Mouse (Mus musculus) C2C12 (cell line): Measurements from ENCODE around the gene Sept12. TPM values are rescaled to one million over a fixed set of nuclear protein-coding genes. Genes with fewer than 3 reads are reported as not detected.

ENCODE experiments used
- H3K27me3 ChIP-seq: one replicate; pipeline ENCODE4 v1.6.1; 2011; ENCODE audit not compliant: control insufficient read depth, insufficient read depth, insufficient read length
- H3K36me3 ChIP-seq: one replicate; pipeline ENCODE4 v1.6.1; 2011; ENCODE audit not compliant: control insufficient read depth, insufficient read depth
- H3K4me3 ChIP-seq: one replicate; pipeline ENCODE4 v1.5.1; 2011; ENCODE audit warnings: mild to moderate bottlenecking, control low read depth; ENCODE audit not compliant: poor library complexity, insufficient read depth, severe bottlenecking
- H3K79me2 ChIP-seq: one replicate; pipeline ENCODE4 v1.6.1; 2011; ENCODE audit not compliant: control insufficient read depth, insufficient read depth
- H3K79me3 ChIP-seq: one replicate; pipeline ENCODE4 v1.6.1; 2011; ENCODE audit warnings: low read depth, control low read depth
- H3ac ChIP-seq: one replicate; pipeline ENCODE3; 2011; ENCODE audit warnings: low read depth; ENCODE audit not compliant: control insufficient read depth, insufficient read length
- CEBPB ChIP-seq: IDR thresholded peaks from one replicate; pipeline ENCODE4 v1.6.1; 2011; ENCODE audit warnings: low read depth, mild to moderate bottlenecking, control low read depth, moderate library complexity
- CTCF ChIP-seq: IDR thresholded peaks from one replicate; pipeline ENCODE4 v1.5.1; 2011; ENCODE audit not compliant: control insufficient read depth, insufficient read depth, insufficient read length
- FOSL1 ChIP-seq: IDR thresholded peaks from one replicate; pipeline ENCODE4 v1.8.0; 2011; ENCODE audit warnings: mild to moderate bottlenecking, low read length; ENCODE audit not compliant: poor library complexity, insufficient read depth, severe bottlenecking
- MAX ChIP-seq: IDR thresholded peaks from one replicate; pipeline ENCODE4 v1.6.1; 2011; ENCODE audit warnings: mild to moderate bottlenecking, control low read depth
- MYOD1 ChIP-seq: IDR thresholded peaks from one replicate; pipeline ENCODE4 v1.6.1; 2011; ENCODE audit warnings: low read depth; ENCODE audit not compliant: control insufficient read depth, insufficient read length
- MYOG ChIP-seq: IDR thresholded peaks from one replicate; pipeline ENCODE4 v1.6.1; 2011; ENCODE audit not compliant: control insufficient read depth, insufficient read length; ENCODE audit errors: extremely low read depth
- USF1 ChIP-seq: IDR thresholded peaks from one replicate; pipeline ENCODE4 v1.6.1; 2011; ENCODE audit warnings: low read depth, mild to moderate bottlenecking, control low read depth, moderate library complexity
- polyA plus RNA-seq: library from polyadenylated mRNA; unstranded; fragments of >200 nt; fragmentation: generic; extraction: Trizol; gene quantifications from one replicate; pipeline ENCODE4 v1.2.1, GENCODE M21; 2012; ENCODE audit warnings: missing spikeins

Sept12 gene
- polyA plus RNA-seq, 1 experiment = not detected

DNA sequence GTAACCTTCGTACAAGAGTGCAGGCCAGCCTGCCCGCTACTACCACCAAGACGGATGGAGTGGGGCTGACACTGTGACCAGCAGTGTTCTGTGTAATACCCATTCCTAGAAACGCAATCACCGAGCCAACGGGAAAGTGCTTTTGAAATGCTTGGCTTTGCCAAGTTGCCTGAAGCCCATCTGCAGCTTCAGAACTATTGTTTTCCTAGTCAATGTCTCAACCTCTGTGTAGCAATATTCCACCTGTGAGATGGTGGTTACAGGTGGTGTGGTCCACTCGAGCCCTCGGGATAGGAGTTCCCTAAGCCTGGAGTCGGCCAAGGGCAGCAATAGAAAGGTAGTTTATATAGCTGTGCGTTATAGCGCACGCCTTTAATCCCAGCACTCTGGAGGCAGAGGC lies 12.9 kb downstream of the Sept12 start:
- no peak overlapping the region for H3K4me3 ChIP-seq
- H3K79me2 ChIP-seq = no peaks in the 10 kb centered on the region
- no peak overlapping the region for H3ac ChIP-seq
- H3K79me3 ChIP-seq = no peaks in the 10 kb centered on the region
- TF ChIP-seq USF1 = no peak
- no peak for TF ChIP-seq MYOG
- no peak for TF ChIP-seq CEBPB
- no peak for TF ChIP-seq CTCF
- TF ChIP-seq MAX = no peak
- no peaks in the 10 kb centered on the region for H3K36me3 ChIP-seq
- peaks cover 15% of the 10 kb centered on the region for H3K27me3 ChIP-seq

DNA sequence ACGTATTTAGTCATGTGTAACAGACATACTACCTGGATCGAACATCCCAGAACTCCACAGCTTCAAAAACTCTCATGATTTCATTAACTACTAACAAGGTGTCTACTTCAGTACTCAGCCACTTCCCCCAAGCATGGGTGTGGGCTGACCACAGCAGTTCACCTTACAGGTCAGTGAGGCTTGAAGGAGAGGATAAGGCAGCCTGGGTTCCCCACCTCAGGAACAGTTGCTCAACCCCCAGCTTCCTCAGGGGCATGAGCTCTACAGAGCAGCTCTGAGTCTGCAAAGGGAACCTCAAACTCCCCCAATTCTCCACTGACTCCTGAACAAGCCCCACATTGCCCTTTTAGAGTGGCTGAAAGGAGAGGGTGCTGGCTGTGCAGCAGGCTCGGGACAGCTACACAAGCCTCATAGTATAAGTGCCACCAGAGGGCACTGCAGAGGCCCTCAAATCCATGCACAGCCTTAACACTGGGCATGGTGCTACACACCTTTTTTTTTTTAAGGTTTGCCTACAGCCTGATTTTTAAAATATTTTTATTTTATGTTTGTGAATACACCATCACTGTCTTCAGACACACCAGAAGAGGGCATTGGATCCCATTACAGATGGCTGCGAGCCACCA lies 17.8 kb downstream of the Sept12 start:
- Histone ChIP-seq H3K4me3 (no peak overlapping the region), H3K79me3 (no peaks in the 10 kb centered on the region), H3K79me2 (no peaks in the 10 kb centered on the region), H3K36me3 (no peaks in the 10 kb centered on the region), H3K27me3 (peaks cover 15% of the 10 kb centered on the region), H3ac (no peak overlapping the region)
- TF ChIP-seq CTCF (no peak), MAX (no peak), CEBPB (no peak), USF1 (no peak), MYOD1 (no peak), MYOG (no peak), FOSL1 (no peak)

DNA sequence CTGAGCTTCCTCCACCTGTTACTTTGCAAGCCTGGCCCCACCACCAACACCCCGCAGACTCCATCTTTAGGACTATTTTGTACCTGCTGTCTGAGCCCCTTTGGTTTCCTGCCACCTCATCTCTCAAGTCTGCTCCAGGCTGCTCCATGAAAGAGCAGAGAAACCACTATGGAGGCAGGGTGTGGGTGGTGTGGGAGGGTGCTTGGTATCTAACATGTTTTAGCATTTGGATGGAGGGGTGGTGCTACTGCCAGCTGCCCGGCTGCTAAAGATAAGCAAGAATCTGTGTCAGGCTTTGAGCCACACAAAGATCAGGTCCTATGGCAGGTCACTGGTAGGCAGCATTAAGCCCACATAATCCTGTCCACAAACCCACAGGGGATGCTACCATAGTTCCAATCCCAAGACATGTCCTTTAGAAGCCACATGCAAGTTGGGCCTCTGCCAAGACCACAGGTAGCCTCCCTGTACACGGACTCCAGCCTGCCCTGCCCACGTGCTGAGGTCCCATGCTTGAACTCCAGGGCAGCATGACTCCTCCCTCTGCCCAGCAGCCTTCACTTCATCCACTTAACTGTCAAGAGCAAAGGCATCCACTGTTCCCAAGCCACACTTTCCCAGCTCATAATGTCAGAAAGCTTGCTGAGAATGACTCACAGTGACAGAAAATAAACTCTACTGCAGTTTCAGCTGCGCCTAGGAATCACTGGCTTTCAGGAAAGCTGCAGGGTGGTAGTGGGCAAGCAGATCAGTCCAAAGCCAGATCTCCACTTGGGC lies 19.2 kb downstream of the Sept12 start:
- H3K4me3 ChIP-seq = no peak overlapping the region
- H3K36me3 ChIP-seq = no peaks in the 10 kb centered on the region
- H3K79me2 ChIP-seq = no peaks in the 10 kb centered on the region
- peaks cover 20% of the 10 kb centered on the region for H3K27me3 ChIP-seq
- no peaks in the 10 kb centered on the region for H3K79me3 ChIP-seq
- no peak overlapping the region for H3ac ChIP-seq
- TF ChIP-seq MYOG (no peak), USF1 (no peak), FOSL1 (no peak), CTCF (no peak), CEBPB (no peak), MYOD1 (no peak), MAX (no peak)

DNA sequence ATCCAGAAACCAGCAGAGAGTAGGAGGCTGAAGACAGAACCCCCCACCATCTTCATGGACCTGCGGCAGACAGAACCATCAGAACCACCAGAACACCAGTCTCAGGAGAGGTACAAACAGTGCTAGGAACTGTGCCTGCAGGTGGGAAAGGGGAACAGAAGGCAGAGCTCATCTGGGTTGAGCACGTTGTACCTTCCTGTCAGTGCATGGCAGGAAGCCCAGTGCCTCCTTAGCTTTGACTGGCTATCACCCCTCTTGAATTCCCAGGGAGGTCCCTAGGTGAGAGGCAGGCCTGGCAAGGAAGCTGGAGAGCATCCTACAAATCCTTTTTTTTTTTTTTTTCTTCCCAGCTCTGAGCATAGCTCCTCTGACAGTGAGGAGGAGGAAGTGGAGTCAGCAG lies 21.5 kb downstream of the Sept12 start:
- TF ChIP-seq MYOD1 (no peak), USF1 (no peak), CTCF (no peak), CEBPB (no peak), MYOG (no peak), MAX (no peak), FOSL1 (no peak)
- Histone ChIP-seq H3K36me3 (no peaks in the 10 kb centered on the region), H3K4me3 (no peak overlapping the region)

DNA sequence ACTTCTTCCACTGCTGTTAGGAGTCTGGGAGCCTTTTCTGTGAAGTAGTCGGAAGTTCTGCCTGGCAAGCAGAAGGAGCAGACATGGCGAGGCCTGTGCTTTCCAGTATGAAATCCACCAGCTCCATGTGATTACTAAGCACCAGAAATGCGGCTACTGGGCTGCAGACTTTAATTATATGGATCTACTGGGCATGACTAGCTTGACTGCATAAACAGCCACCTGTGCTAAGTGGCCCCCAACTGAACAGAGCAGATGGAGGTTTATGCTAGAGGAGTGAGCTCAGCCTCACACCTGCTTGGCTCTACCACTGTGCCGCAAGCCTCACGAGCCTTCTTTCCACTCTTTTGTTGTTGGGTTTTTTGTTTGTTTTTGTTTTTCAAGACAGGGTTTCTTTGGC lies 23.1 kb downstream of the Sept12 start:
- no peak overlapping the region for H3K4me3 ChIP-seq

More for the DNA sequence above, 21.5 kb downstream of the Sept12 start:
- Histone ChIP-seq H3K79me3 (no peaks in the 10 kb centered on the region), H3K79me2 (no peaks in the 10 kb centered on the region), H3ac (no peak overlapping the region), H3K27me3 (peaks cover 25% of the 10 kb centered on the region)

DNA sequence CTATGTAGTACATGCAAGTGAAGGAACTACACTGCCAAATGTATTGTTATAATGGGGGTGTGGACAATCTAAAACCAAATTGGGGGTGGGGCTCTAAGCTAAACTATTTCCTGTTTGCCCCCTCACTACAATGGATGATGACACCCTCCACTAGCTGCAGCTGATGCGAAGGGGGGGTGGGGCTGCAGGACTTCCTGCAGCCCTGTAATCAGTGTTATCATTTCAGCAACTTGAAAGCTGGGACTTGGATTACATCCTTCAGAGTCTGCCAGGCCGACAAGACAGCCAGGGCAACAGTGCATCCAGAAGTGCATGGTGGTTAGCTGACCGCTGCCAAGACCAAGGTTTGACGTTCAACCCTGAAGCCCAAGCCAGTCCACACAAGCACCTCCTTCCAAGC lies 26.0 kb downstream of the Sept12 start:
- TF ChIP-seq CEBPB (no peak), MAX (no peak), CTCF (no peak), MYOG (no peak), FOSL1 (no peak), USF1 (no peak), MYOD1 (no peak)
- no peak overlapping the region for H3ac ChIP-seq
- H3K36me3 ChIP-seq = no peaks in the 10 kb centered on the region

More for the DNA sequence above, 23.1 kb downstream of the Sept12 start:
- Histone ChIP-seq H3K36me3 (no peaks in the 10 kb centered on the region), H3ac (no peak overlapping the region), H3K79me2 (no peaks in the 10 kb centered on the region), H3K27me3 (peaks cover 27% of the 10 kb centered on the region), H3K79me3 (no peaks in the 10 kb centered on the region)
- TF ChIP-seq FOSL1 = no peak

More for the DNA sequence above, 26.0 kb downstream of the Sept12 start:
- H3K27me3 ChIP-seq = peaks cover 29% of the 10 kb centered on the region
- H3K79me2 ChIP-seq = no peaks in the 10 kb centered on the region
- H3K79me3 ChIP-seq = no peaks in the 10 kb centered on the region
- no peak overlapping the region for H3K4me3 ChIP-seq
